Mouse (Mus musculus): ENCODE measurements at regions not wholly inside any gene's neighbourhood (a gene's known extent, or its start where the extent isn't known, plus 50 kb on each side); places are given as distances from the start of the nearest gene placed in this dataset.

DNA sequence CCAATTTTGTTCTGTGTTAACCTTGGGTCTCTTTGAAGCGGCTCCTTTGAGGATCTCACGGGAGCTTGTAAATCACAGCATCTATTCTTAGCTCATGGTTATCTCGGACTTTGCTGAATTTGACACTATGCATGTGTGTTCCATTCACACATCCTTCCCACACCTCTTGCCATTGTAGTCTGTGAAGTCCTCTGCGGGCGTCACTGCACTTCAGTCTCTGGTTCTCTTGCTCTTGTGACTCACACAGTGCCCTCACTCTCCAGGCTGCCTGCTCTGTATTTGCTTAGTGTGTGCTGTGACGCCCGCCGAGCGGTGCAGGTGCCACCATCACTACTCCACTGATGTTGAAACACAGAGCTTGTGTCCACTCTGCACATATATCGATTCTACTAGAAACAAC lies 1271.2 kb downstream of the Synb start:
- DNase-seq = no peak

GRCm38 (mm10) chr14:68021240-68021639 lies 1272.9 kb downstream of the Synb start:
- DNase-seq = peak; percentile 31

DNA sequence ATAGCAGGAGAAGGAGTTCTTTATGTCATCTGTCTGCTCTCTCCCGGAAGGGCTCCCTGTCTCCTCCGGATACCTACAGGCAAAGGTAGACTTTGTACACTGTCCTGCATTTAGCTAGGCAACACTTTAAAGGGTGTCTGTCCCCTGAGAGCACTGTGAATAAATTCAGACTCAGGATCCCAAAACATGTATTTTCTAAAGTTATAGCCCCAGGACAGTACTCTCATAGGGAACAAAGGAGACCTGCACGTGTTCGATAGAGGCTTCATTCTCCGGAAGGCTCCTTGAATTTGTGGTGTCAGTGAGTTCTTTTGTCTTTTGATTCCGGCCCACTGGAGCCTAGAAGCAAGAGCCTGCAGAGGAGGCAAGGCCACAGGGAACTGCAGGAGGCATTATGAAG lies 1273.3 kb downstream of the Synb start:
- DNase-seq = no peak

- no peak for DNase-seq
Measured at GRCm38 (mm10) chr14:68018686-68019085, 1275.4 kb downstream of the Synb start.

DNA sequence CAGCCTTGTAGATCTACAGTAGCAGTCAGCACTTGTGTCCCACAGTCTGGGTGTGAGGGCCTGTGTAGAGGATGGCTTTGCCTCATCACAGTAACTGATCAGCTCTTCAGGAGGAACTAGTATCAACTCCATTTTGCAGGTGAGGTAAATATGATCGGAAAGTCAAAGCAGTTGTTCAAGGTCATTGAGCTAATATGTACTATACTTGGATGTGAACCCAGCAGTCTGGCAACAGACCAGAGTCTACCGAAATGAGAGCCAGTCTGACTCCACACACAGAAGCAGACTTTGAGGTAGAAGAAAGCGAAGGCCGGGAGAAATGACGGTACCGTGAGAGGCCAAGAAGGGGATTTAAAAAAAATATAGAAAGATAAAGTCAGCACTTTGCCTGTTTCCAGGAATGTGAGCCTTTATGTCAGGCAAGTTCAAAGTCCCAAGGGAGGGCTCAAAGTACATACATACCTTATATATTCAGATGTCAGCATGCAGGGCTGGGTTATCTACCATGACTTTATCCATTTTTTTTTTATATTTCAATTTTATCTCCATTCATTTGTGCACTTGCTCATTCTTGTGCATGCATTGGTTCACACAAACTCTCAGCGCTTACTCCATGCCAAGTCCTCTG lies 1297.2 kb downstream of the Synb start:
- no peak for DNase-seq

- DNase-seq = no peak
Measured at GRCm38 (mm10) chr14:67993611-67994051, 1300.5 kb downstream of the Synb start.

DNA sequence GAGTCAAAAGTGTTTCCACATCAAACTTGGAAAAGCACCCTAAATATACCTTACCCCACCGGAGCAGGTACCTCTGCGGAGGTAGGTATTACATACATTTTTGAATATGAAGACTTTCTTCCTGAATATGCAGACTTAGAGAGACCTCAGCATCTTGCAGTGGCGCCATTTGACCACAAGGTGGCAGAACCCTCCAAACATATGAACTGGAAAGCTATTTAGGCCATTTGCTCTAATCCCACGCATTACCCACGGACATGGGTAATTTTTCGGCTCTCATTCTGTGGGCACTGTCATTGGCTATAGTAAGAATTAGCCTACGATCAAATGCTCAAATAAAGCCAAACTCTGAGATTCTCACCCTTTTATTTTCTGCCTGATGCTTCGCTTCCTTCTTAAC lies 1301.0 kb downstream of the Synb start:
- peak; percentile 63 for DNase-seq

GRCm38 (mm10) chr14:67992088-67992487 lies 1302.0 kb downstream of the Synb start:
- no peak for DNase-seq

DNA sequence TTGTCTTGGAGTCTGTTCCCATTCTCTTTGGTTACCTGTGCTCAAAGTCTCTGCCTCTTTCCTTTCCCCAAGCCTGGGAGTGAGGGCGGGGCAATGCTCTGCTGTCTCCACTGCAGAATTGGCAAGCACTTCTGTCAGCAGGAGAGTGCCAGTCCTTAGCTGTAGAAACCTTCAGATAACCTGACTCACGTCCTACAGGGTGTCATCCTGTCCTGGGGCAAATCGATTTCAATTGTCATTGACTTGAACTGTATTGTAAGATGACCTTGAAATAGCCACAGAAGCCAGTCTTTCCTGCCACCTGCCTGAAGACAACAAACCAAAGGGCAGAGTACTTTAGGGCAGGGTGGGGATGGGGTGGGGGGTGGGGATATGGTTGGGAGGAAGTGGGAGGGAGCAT lies 1303.8 kb downstream of the Synb start:
- DNase-seq = no peak

All from adrenal gland, postnatal 14 days (tissue).